Mouse (Mus musculus) left cerebral cortex, adult 8-10 months (tissue): ENCODE data around the gene Galntl6. TPM values are rescaled to one million over a fixed set of nuclear protein-coding genes. Genes with fewer than 3 reads are reported as not detected.
A peak's percentile ranks its signal among the peaks of the same experiment; 100 is the strongest.

Experiments used
- DNase-seq, 2 experiments: peaks; one replicate each; pipeline ENCODE4 v3.0.0; 2022; ENCODE audit warnings: low spot score in 2 of 2
- total RNA-seq, 4 experiments: library from RNA; stranded (reverse); gene quantifications; 2 replicates each; pipeline ENCODE4 v1.2.4; 2022

The Galntl6 gene
- total RNA-seq, 4 experiments from 2014 or later = 26.4 to 36.6 (median 28.9) TPM

- no peak for DNase-seq
Measured at GRCm38 (mm10) chr8:57972832-57973231, 939.6 kb downstream of the Galntl6 start.

GRCm38 (mm10) chr8:57966676-57967075 lies 945.8 kb downstream of the Galntl6 start:
- no peak for DNase-seq

GRCm38 (mm10) chr8:57965508-57965907 lies 946.9 kb downstream of the Galntl6 start:
- no peak for DNase-seq

- DNase-seq = no peak
Measured at GRCm38 (mm10) chr8:57962286-57963110, 949.9 kb downstream of the Galntl6 start.

- DNase-seq = no peak
Measured at GRCm38 (mm10) chr8:57959136-57959535, 953.3 kb downstream of the Galntl6 start.

GRCm38 (mm10) chr8:57958121-57958901 lies 954.1 kb downstream of the Galntl6 start:
- no peak for DNase-seq

- DNase-seq = no peak
Measured at GRCm38 (mm10) chr8:57955501-57955900, 956.9 kb downstream of the Galntl6 start.

GRCm38 (mm10) chr8:57941113-57941512 lies 971.3 kb downstream of the Galntl6 start:
- DNase-seq = no peak

- DNase-seq = no peak
Measured at GRCm38 (mm10) chr8:57939856-57940420, 972.5 kb downstream of the Galntl6 start.

- peak; percentile 28 to 42 for DNase-seq
Measured at GRCm38 (mm10) chr8:57939177-57939855, 973.1 kb downstream of the Galntl6 start.

- DNase-seq = no peak
Measured at GRCm38 (mm10) chr8:57927074-57927473, 985.4 kb downstream of the Galntl6 start.

- DNase-seq = no peak
Measured at GRCm38 (mm10) chr8:57923556-57923955, 988.9 kb downstream of the Galntl6 start.

GRCm38 (mm10) chr8:57923130-57923529 lies 989.3 kb downstream of the Galntl6 start:
- no peak for DNase-seq

- DNase-seq = no peak
Measured at GRCm38 (mm10) chr8:57922214-57923070, 990.0 kb downstream of the Galntl6 start.

- DNase-seq = no peak
Measured at GRCm38 (mm10) chr8:57920326-57920903, 992.0 kb downstream of the Galntl6 start.

GRCm38 (mm10) chr8:57918720-57919640 lies 993.5 kb downstream of the Galntl6 start:
- no peak for DNase-seq

- peak in 1 of 2 experiments; percentile 20 for DNase-seq
Measured at GRCm38 (mm10) chr8:57893360-57893759, 1019.1 kb downstream of the Galntl6 start.

GRCm38 (mm10) chr8:57892115-57892514 lies 1020.3 kb downstream of the Galntl6 start:
- DNase-seq = no peak

GRCm38 (mm10) chr8:57890159-57890558 lies 1022.3 kb downstream of the Galntl6 start:
- peak in 1 of 2 experiments; percentile 30 for DNase-seq
